Mouse (Mus musculus): ENCODE data around the gene Sarnp. TPM values are rescaled to one million over a fixed set of nuclear protein-coding genes. Genes with fewer than 3 reads are reported as not detected.
A peak's percentile ranks its signal among the peaks of the same experiment; 100 is the strongest.
"Not testable (repeated sequence)": the region's sequence is repeated elsewhere in the genome, so short reads cannot be mapped to it uniquely, and the experiment has no call there.

The Sarnp gene
- polyA plus RNA-seq, 1 experiment from 2014 or later, result 137 TPM

GRCm38 (mm10) chr10:128805092-128806000 is 11.8 kb upstream of the Sarnp start:
- Histone ChIP-seq H3K9me3 (ENCODE audit: control insufficient read depth, low read length) (no peaks in the 10 kb centered on the region), H3K36me3 (ENCODE audit: control insufficient read depth, insufficient read depth, low read length) (no peaks in the 10 kb centered on the region; the same call in 1 of the 2 replicates), H3K27me3 (replicated peaks; ENCODE audit: control insufficient read depth, insufficient read depth, low read length) (no peaks in the 10 kb centered on the region), H3K4me3 (ENCODE audit: low read length) (peak overlapping the region; percentile 58), H3K4me1 (ENCODE audit: control insufficient read depth, insufficient read depth, low read depth, low read length) (peaks cover 44% of the 10 kb centered on the region), H3K27ac (ENCODE audit: low read depth, low read length) (peak overlapping the region; percentile 94), H3K9ac (ENCODE audit: low read depth, low read length) (peak overlapping the region; percentile 77), H3K4me2 (ENCODE audit: low read length) (peak overlapping the region; percentile 90)
- ATAC-seq, result peak; percentile 95
- under 1% methylated on average over 61 of the region's 70 CpGs for WGBS

- Histone ChIP-seq H3K4me3 (ENCODE audit: low read length) (peak overlapping the region; percentile 58), H3K36me3 (ENCODE audit: control insufficient read depth, insufficient read depth, low read length) (no peaks in the 10 kb centered on the region), H3K27ac (ENCODE audit: low read depth, low read length) (no peak overlapping the region), H3K4me1 (ENCODE audit: control insufficient read depth, insufficient read depth, low read depth, low read length) (peaks cover 44% of the 10 kb centered on the region), H3K9ac (ENCODE audit: low read depth, low read length) (peak overlapping the region; percentile 77), H3K9me3 (ENCODE audit: control insufficient read depth, low read length) (no peaks in the 10 kb centered on the region), H3K27me3 (replicated peaks; ENCODE audit: control insufficient read depth, insufficient read depth, low read length) (no peaks in the 10 kb centered on the region), H3K4me2 (ENCODE audit: low read length) (peak overlapping the region; percentile 76)
- 57% methylated on average over 6 of the region's 6 CpGs for WGBS
- no peak for ATAC-seq
Measured at GRCm38 (mm10) chr10:128806086-128806485, 11.0 kb upstream of the Sarnp start.

GRCm38 (mm10) chr10:128807018-128807417 is 10.1 kb upstream of the Sarnp start:
- H3K27me3 ChIP-seq (replicated peaks; ENCODE audit: control insufficient read depth, insufficient read depth, low read length), result no peaks in the 10 kb centered on the region
- peak overlapping the region; percentile 24 for H3K4me3 ChIP-seq (ENCODE audit: low read length)
- peaks cover 44% of the 10 kb centered on the region for H3K4me1 ChIP-seq (ENCODE audit: control insufficient read depth, insufficient read depth, low read depth, low read length)
- peak overlapping the region; percentile 76 for H3K4me2 ChIP-seq (ENCODE audit: low read length)
- no peaks in the 10 kb centered on the region for H3K9me3 ChIP-seq (ENCODE audit: control insufficient read depth, low read length)
- 93% methylated on average over 8 of the region's 8 CpGs for WGBS
- ATAC-seq, result no peak
- no peak overlapping the region for H3K27ac ChIP-seq (ENCODE audit: low read depth, low read length)
- H3K36me3 ChIP-seq (ENCODE audit: control insufficient read depth, insufficient read depth, low read length), result no peaks in the 10 kb centered on the region
- 0 out of 2 replicates have a peak overlapping the region, but pooled peaks have one; percentile 9 for H3K9ac ChIP-seq (ENCODE audit: low read depth, low read length)

DNA sequence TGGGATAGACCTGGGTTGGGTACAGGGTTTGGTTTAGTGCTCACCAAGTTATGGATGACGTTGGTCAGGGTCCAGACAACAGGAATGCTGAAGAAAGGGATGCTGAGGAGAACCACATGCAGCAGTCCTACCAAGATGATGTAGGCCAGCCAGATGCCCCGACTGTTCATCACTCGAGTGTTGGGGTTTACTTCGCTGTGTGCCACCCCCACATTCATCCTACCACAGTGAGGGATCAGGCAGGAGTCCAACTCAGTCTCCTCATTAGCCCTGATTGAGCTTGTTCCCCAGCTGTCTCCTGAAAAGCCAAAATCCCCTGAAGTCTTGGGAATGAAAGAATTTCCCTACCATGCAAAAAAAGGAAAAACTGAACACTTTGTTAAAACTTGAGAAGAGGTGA is 3.1 kb downstream of the Sarnp start:
- no peak for ATAC-seq
- Histone ChIP-seq H3K4me2 (ENCODE audit: low read length) (no peak overlapping the region), H3K4me3 (ENCODE audit: low read length) (no peak overlapping the region), H3K27ac (ENCODE audit: low read depth, low read length) (no peak overlapping the region), H3K36me3 (ENCODE audit: control insufficient read depth, insufficient read depth, low read length) (peaks cover 27% of the 10 kb centered on the region), H3K9ac (ENCODE audit: low read depth, low read length) (no peak overlapping the region), H3K9me3 (ENCODE audit: control insufficient read depth, low read length) (no peaks in the 10 kb centered on the region), H3K27me3 (replicated peaks; ENCODE audit: control insufficient read depth, insufficient read depth, low read length) (no peaks in the 10 kb centered on the region), H3K4me1 (ENCODE audit: control insufficient read depth, insufficient read depth, low read depth, low read length) (peaks cover 12% of the 10 kb centered on the region)
- 81% methylated on average over 4 of the region's 4 CpGs for WGBS

DNA sequence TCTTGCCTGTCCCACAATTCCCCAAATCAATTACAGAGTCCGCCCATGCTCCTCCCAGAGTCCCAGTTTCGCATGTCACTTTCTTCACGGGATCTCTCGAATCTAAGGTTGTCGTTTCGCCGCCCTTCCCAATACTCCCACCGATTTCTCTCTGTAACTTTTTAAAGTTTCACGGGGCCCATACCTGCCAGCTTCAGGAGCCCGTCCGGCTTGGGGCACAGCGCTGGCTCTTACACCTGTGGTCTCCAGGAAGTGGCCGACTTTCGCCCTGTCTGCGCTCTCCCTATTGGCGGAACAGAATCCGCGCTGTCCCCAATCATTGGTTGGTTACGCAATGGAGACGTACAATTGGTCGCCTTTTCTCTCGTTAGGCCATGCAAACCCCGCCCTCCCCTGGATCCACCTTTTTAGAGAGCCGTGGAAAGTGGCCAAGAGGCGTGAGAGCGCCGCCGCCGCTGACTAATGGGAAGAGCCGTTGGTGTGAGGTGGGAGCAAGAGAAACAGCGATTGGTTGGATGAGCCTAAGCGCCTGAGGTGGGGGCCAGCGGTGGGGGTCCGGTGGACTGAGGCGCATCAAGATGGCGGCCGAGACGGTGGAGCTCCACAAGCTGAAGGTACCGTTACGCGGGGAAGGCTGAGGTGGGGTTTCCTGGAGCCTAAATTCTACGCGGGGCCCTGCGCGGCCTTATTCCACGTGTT is 4.4 kb downstream of the Sarnp start, which contains the start of gene Ormdl2:
Ormdl2 (minus strand) TSS at position 288 of the 699 bp plus-strand sequence.
- H3K4me2 ChIP-seq (ENCODE audit: low read length), result peak within 1 kb of the TSS; percentile 90
- peak within 1 kb of the TSS; percentile 88 for H3K9ac ChIP-seq (ENCODE audit: low read depth, low read length)
- no peaks in the 10 kb centered on the region for H3K9me3 ChIP-seq (ENCODE audit: control insufficient read depth, low read length)
- ATAC-seq, result peak; percentile 100
- H3K27ac ChIP-seq (ENCODE audit: low read depth, low read length), result peak within 1 kb of the TSS; percentile 66
- H3K27me3 ChIP-seq (replicated peaks; ENCODE audit: control insufficient read depth, insufficient read depth, low read length), result no peaks in the 10 kb centered on the region
- H3K4me1 ChIP-seq (ENCODE audit: control insufficient read depth, insufficient read depth, low read depth, low read length), result peaks cover 12% of the 10 kb centered on the region
- under 1% methylated on average over 46 of the region's 46 CpGs for WGBS
- H3K4me3 ChIP-seq (ENCODE audit: low read length), result peak within 1 kb of the TSS; percentile 86
- H3K36me3 ChIP-seq (ENCODE audit: control insufficient read depth, insufficient read depth, low read length), result peaks cover 21% of the 10 kb centered on the region

DNA sequence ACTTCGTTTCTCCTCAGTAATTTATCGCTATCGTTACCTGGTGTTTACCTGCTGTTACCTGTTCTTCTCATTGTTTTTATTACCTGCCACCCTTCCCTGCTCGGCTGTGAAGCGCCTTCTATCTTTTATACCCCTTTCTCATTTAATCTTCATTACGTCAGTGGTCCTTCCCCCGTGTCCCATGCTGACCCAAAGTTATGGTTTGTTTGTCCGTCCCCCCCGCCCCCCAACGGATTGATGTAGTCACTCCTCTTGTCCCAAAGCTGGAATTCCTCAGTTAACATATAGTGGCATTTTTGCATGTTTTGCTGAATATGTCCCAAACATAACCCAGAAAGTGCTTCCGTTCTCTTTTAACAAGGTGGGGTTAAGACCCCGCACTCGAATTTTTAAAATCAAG is 5.0 kb downstream of the Sarnp start:
- Histone ChIP-seq H3K9me3 (ENCODE audit: control insufficient read depth, low read length) (no peaks in the 10 kb centered on the region), H3K4me2 (ENCODE audit: low read length) (peak overlapping the region; percentile 90), H3K27me3 (replicated peaks; ENCODE audit: control insufficient read depth, insufficient read depth, low read length) (no peaks in the 10 kb centered on the region), H3K27ac (ENCODE audit: low read depth, low read length) (peak overlapping the region; percentile 66), H3K9ac (ENCODE audit: low read depth, low read length) (peak overlapping the region; percentile 88), H3K36me3 (ENCODE audit: control insufficient read depth, insufficient read depth, low read length) (peaks cover 17% of the 10 kb centered on the region), H3K4me3 (ENCODE audit: low read length) (peak overlapping the region; percentile 86), H3K4me1 (ENCODE audit: control insufficient read depth, insufficient read depth, low read depth, low read length) (peaks cover 12% of the 10 kb centered on the region)
- 3% methylated on average over 13 of the region's 13 CpGs for WGBS
- ATAC-seq, result no peak

- WGBS, result 81% methylated on average over 4 of the region's 4 CpGs
- not testable (repeated sequence) for H3K4me3 ChIP-seq (ENCODE audit: low read length); H3K27me3 ChIP-seq (replicated peaks; ENCODE audit: control insufficient read depth, insufficient read depth, low read length); H3K9ac ChIP-seq (ENCODE audit: low read depth, low read length); H3K36me3 ChIP-seq (ENCODE audit: control insufficient read depth, insufficient read depth, low read length); ATAC-seq; H3K9me3 ChIP-seq (ENCODE audit: control insufficient read depth, low read length); H3K27ac ChIP-seq (ENCODE audit: low read depth, low read length)
- Histone ChIP-seq H3K4me2 (ENCODE audit: low read length) (peak overlapping the region; percentile 90; the same call in 1 of the 2 replicates), H3K4me1 (ENCODE audit: control insufficient read depth, insufficient read depth, low read depth, low read length) (peaks cover 12% of the 10 kb centered on the region)
Measured at GRCm38 (mm10) chr10:128823087-128823486, 6.0 kb downstream of the Sarnp start.

DNA sequence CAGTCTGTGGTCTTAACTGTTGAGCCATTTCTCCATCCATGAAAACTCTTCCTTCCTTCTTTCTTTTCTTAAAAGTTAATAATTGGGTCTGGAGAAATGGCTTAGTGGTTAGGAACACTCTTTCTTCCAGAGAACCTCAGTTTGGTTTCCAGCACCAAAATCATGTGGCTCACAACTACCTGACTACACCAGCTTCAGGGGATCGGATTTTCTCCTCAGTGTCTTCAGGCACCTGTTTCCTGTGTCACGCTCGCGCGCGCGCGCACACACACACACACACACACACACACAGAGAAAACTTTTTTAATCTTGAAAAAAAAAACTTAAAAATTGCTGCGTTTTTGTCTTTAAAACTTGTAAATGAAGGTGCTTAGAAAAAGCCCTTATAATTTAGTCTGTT is 6.7 kb downstream of the Sarnp start:
- Histone ChIP-seq H3K4me1 (ENCODE audit: control insufficient read depth, insufficient read depth, low read depth, low read length) (peaks cover 12% of the 10 kb centered on the region), H3K36me3 (ENCODE audit: control insufficient read depth, insufficient read depth, low read length) (peaks cover 5% of the 10 kb centered on the region), H3K9me3 (ENCODE audit: control insufficient read depth, low read length) (no peaks in the 10 kb centered on the region), H3K27me3 (replicated peaks; ENCODE audit: control insufficient read depth, insufficient read depth, low read length) (no peaks in the 10 kb centered on the region), H3K4me2 (ENCODE audit: low read length) (no peak overlapping the region), H3K4me3 (ENCODE audit: low read length) (no peak overlapping the region), H3K27ac (ENCODE audit: low read depth, low read length) (no peak overlapping the region), H3K9ac (ENCODE audit: low read depth, low read length) (no peak overlapping the region)
- WGBS, result 98% methylated on average over 9 of the region's 9 CpGs
- ATAC-seq, result no peak

DNA sequence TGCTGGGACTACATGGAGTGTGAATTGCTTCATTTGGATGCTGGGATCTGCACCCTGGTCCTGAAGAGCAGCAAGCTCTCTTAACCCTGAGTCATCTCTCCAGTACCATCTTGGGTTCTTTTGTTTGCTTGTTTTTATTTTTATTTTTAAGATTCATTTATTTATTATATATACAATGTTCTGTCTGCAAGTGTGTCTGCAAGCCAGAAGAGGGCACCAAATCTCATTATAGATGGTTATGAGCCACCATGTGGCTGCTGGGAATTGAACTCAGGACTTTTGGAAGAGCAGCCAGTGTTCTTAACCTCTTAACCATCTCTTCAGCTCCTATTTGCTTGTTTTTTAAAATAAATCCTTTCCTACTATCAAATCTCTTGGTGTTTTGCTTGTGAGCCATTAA is 20.3 kb downstream of the Sarnp start:
- Histone ChIP-seq H3K27me3 (replicated peaks; ENCODE audit: control insufficient read depth, insufficient read depth, low read length) (no peaks in the 10 kb centered on the region), H3K36me3 (ENCODE audit: control insufficient read depth, insufficient read depth, low read length) (peaks cover 26% of the 10 kb centered on the region)
- ATAC-seq, result no peak

More for the DNA sequence above, 20.3 kb downstream of the Sarnp start:
- Histone ChIP-seq H3K27ac (ENCODE audit: low read depth, low read length) (no peak overlapping the region), H3K4me2 (ENCODE audit: low read length) (no peak overlapping the region), H3K9me3 (ENCODE audit: control insufficient read depth, low read length) (no peaks in the 10 kb centered on the region), H3K4me1 (ENCODE audit: control insufficient read depth, insufficient read depth, low read depth, low read length) (no peaks in the 10 kb centered on the region), H3K4me3 (ENCODE audit: low read length) (no peak overlapping the region), H3K9ac (ENCODE audit: low read depth, low read length) (no peak overlapping the region)
